8 mouse cellular contexts compared by ENCODE assay signal in genomic region chr16:97356499-97357187, GRCm38 (mm10). TPM values are rescaled to one million over a fixed set of nuclear protein-coding genes. Genes with fewer than 3 reads are reported as not detected.
DNase-seq lines count a peak whose midpoint lies in the region; ATAC-seq and TF ChIP-seq lines count a peak whose summit lies in the region.

Bace2 (plus strand) TSS chr16:97356742.

- in situ Hi-C loops in ES-E14 (cut with MboI; ENCODE audit: low sequenced_read_pairs in 2 of 2, unreplicated experiment in 2 of 2), result no loop called here

- no peaks in the 10 kb centered on the region for H3K9me3 ChIP-seq in ES-E14 (ENCODE audit: control insufficient read depth, insufficient read depth, low read depth, low read length)
- no peaks in the 10 kb centered on the region for H3K9me3 ChIP-seq in lung, postnatal 0 days (ENCODE audit: low read length)

- H3K4me3 ChIP-seq in ES-E14 (ENCODE audit: insufficient read depth in 1 of 2, low read depth in 1 of 2, low read length in 2 of 2, poor library complexity in 1 of 2, severe bottlenecking in 1 of 2), result peak within 1 kb of the TSS; percentile 58 to 69
- peak within 1 kb of the TSS; percentile 54 for H3K4me3 ChIP-seq in lung, postnatal 0 days (ENCODE audit: low read depth, low read length)

- no peak for TF ChIP-seq POLR2A in brain, embryonic 14.5 days (IDR thresholded peaks at IDR 0.05; ENCODE audit: borderline replicate concordance, extremely low read depth, insufficient read depth, insufficient read length, poor library complexity, severe bottlenecking)

- TF ChIP-seq CTCF in brain, embryonic 14.5 days (IDR thresholded peaks at IDR 0.05; ENCODE audit: borderline replicate concordance, extremely low read depth, insufficient read depth, insufficient read length), result peak; percentile 31; the same call in 1 of the 2 replicates
- peak; percentile 67 for TF ChIP-seq CTCF in lung, postnatal 0 days (IDR thresholded peaks at IDR 0.05)

- peak within 1 kb of the TSS; percentile 98 for H3K4me2 ChIP-seq in lung, postnatal 0 days (replicated peaks; ENCODE audit: low read depth, low read length)

- DNase-seq in ES-E14 (ENCODE audit: low read depth, low spot score), result peak; percentile 35
- DNase-seq in brain, embryonic 14.5 days (ENCODE audit: low read depth), result peak; percentile 60
- peak; percentile 12 to 43 for DNase-seq in frontal cortex, postnatal 10 days (ENCODE audit: low spot score in 2 of 2)
- peak; percentile 86 for DNase-seq in heart, postnatal 4 days
- peak; percentile 54 to 58 for DNase-seq in layer of hippocampus, postnatal 10 days (ENCODE audit: low spot score in 2 of 2)
- DNase-seq in lung, postnatal 0 days (ENCODE audit: low spot score), result peak; percentile 74
- DNase-seq in ovary, postnatal 36 days (ENCODE audit: low spot score), result peak; percentile 83
- DNase-seq in urinary bladder, postnatal 10 days (ENCODE audit: low spot score), result peak; percentile 33

- peak; percentile 91 for ATAC-seq in lung, postnatal 0 days

- no peaks in the 10 kb centered on the region for H3K27me3 ChIP-seq in lung, postnatal 0 days (replicated peaks; ENCODE audit: insufficient read depth, low read length)

- WGBS in lung, postnatal 0 days, result under 1% methylated on average over 51 of the region's 58 CpGs

- H3K9ac ChIP-seq in ES-E14 (ENCODE audit: insufficient read depth, low read depth, low read length, poor library complexity, severe bottlenecking), result 0 out of 2 replicates have a peak within 1 kb of the TSS, but pooled peaks have one; percentile 4
- 0 out of 2 replicates have a peak within 1 kb of the TSS, but pooled peaks have one; percentile 26 for H3K9ac ChIP-seq in lung, postnatal 0 days (replicated peaks; ENCODE audit: low read depth)

- no peak for TF ChIP-seq EP300 in lung, postnatal 0 days (IDR thresholded peaks at IDR 0.05)

- no peaks in the 10 kb centered on the region for H3K36me3 ChIP-seq in ES-E14 (ENCODE audit: control insufficient read depth, insufficient read depth, low read length, poor library complexity, severe bottlenecking)
- H3K36me3 ChIP-seq in lung, postnatal 0 days (ENCODE audit: insufficient read depth, low read length), result no peaks in the 10 kb centered on the region

- no peak within 1 kb of the TSS for H3K27ac ChIP-seq in ES-E14 (ENCODE audit: insufficient read depth, low read depth, low read length, poor library complexity, severe bottlenecking)
- no peak within 1 kb of the TSS for H3K27ac ChIP-seq in lung, postnatal 0 days (ENCODE audit: low read length)

- H3K4me1 ChIP-seq in ES-E14 (ENCODE audit: control insufficient read depth in 2 of 2, insufficient read depth in 2 of 2, low read length in 2 of 2, poor library complexity in 1 of 2), result no peaks in the 10 kb centered on the region
- H3K4me1 ChIP-seq in lung, postnatal 0 days (ENCODE audit: insufficient read depth, low read depth, low read length), result no peaks in the 10 kb centered on the region; the same call in 1 of the 2 replicates

TF ChIP-seq in ES-E14, 5 proteins besides CTCF, POLR2A, EP300 and RAD21:
- no peak for TF ChIP-seq HCFC1 (IDR thresholded peaks at IDR 0.05; ENCODE audit: borderline replicate concordance, insufficient read depth, low read length)
- TF ChIP-seq MAFK (IDR thresholded peaks at IDR 0.05; ENCODE audit: insufficient read depth, low read depth, low read length), result no peak
- no peak for TF ChIP-seq ZNF384 (IDR thresholded peaks at IDR 0.05; ENCODE audit: low read depth, low read length)

RNA-seq across cellular contexts. Expression of gene Bace2, which starts in this region (rescaled TPM):
- 0.11 and 0.54 TPM in 2 replicates for total RNA-seq in ES-E14 (2012; rRNA removed)
- polyA plus RNA-seq in brain, embryonic 14.5 days (2012; rRNA removed), result 0.37 and 0.71 TPM in 2 replicates
- 10 to 100 TPM; 36.4 to 40.2 TPM for total RNA-seq in heart, postnatal 4 days (2021)
- total RNA-seq in layer of hippocampus, postnatal 10 days (2021), result 1 to 10 TPM; 3.6 to 5.1 TPM
- 13.8 and 16.2 TPM in 2 replicates for polyA plus RNA-seq in lung, postnatal 0 days (2015; fragmentation: Nextera tagmentation; extraction: Ambion mirVana)

Comparison
In these comparisons a context has a peak if more than half of its experiments do, and no peak if none do; other contexts are left out.
1. RNA of gene Bace2 (total RNA-seq): 36.4 to 40.2 TPM in heart, postnatal 4 days; 3.6 to 5.1 TPM in layer of hippocampus, postnatal 10 days and 0.11 to 0.54 TPM in ES-E14; every median in the first group is over 4 times any median in the second.
2. Peak in DNase-seq, H3K4me3 ChIP-seq and H3K9ac ChIP-seq in ES-E14; RNA of the gene not detected or under 1 TPM.
3. Peak in DNase-seq in brain, embryonic 14.5 days; RNA of the gene not detected or under 1 TPM.
4. DNase-seq: peak in every context shown above with its lines; median percentile 86 in heart, postnatal 4 days; 83 in ovary, postnatal 36 days; 74 in lung, postnatal 0 days; 60 in brain, embryonic 14.5 days; 56 in layer of hippocampus, postnatal 10 days; 35 in ES-E14; 33 in urinary bladder, postnatal 10 days; 28 in frontal cortex, postnatal 10 days.